Mouse (Mus musculus) heart, postnatal 10 days (tissue): ENCODE results near the gene Siae. TPM values are rescaled to one million over a fixed set of nuclear protein-coding genes. Genes with fewer than 3 reads are reported as not detected.
A peak's percentile ranks its signal among the peaks of the same experiment; 100 is the strongest.

Experiments used
- DNase-seq, 2 experiments: peaks; one replicate each; pipeline ENCODE4 v3.0.0; 2021
- intact Hi-C: fragments of 180-260 bp; cut with DNase I; formaldehyde crosslinking; loops from one replicate; pipeline ENCODE4 v1.15.1; 2025
- total RNA-seq, 2 experiments: library from RNA; stranded (reverse); gene quantifications; 2 replicates each; pipeline ENCODE4 v1.2.3; 2021

Siae gene
- total RNA-seq, 2 experiments from 2014 or later, result 8.7 to 9.8 TPM

DNA sequence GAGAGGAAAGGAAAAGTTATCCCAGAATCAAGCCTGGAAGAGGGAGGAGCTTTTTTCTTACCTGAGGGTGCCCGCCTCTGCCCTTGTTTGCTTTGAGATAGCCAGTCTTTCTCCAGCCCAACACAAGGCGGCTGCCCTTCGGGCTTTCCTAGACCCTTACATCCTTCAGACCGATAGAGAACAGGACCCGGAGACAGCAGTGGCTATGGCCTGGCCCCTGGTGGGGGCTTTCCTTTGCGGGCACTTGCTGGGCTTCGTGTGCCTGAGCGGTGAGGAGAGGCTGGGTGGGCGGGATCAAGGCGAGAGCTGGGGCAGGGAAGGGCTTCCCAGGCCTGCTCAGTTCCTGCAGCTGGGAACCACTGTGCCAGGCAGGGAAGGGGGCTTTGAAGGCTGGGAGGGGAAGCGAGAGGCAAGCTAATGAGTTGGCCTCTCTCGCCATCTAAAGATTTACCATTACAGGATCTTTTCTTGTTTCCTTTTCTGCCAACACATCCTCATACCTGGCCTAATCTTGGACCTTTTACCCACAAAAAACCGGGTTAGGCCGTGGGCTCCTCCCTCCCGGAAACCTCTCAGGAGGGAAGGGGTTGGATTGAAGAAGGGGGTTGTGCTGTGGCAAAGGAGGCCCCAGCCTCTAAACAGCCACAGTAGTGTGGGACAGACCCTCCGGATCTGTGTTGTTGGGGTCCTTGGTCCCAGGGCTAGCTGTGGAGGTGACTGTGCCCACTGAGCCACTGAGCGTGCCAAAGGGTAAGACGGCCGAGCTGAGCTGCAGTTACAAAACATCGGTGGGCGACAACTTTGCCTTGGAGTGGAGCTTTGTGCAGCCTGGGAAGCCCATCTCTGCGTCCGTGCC, 16.1 kb upstream of the Siae start, which contains the start of gene Vsig2:
TSS of gene Vsig2 (plus strand) at position 86 of the 856 bp plus-strand sequence.
- intact Hi-C loops, result loop anchor here (1.0 to 5.0 kb wide), 3 partner anchors 9 to 122 kb away; partner anchors contain the start of gene Msantd2
- DNase-seq, result no peak

DNA sequence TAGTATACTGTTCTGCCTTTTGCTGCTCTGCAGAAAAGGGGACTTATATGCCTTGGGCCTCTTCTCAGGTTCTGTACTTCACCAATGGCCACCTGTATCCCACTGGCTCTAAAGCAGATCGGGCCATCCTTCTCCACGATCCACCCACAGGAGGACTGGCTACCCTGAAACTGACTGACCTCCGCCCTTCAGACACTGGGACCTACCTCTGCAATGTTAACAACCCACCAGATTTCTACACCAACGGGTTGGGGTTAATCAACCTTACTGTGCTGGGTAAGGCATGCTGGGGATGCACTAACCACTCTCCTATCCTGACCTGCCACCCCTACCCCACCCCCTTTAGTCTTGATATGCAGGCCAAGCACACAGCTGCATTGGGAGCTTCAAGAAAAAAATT, 15.3 kb upstream of the Siae start:
- DNase-seq, result no peak
- intact Hi-C loops, result loop anchor here (1.0 to 5.0 kb wide), 2 partner anchors 10 to 53 kb away; partner anchors contain the start of gene Msantd2

DNA sequence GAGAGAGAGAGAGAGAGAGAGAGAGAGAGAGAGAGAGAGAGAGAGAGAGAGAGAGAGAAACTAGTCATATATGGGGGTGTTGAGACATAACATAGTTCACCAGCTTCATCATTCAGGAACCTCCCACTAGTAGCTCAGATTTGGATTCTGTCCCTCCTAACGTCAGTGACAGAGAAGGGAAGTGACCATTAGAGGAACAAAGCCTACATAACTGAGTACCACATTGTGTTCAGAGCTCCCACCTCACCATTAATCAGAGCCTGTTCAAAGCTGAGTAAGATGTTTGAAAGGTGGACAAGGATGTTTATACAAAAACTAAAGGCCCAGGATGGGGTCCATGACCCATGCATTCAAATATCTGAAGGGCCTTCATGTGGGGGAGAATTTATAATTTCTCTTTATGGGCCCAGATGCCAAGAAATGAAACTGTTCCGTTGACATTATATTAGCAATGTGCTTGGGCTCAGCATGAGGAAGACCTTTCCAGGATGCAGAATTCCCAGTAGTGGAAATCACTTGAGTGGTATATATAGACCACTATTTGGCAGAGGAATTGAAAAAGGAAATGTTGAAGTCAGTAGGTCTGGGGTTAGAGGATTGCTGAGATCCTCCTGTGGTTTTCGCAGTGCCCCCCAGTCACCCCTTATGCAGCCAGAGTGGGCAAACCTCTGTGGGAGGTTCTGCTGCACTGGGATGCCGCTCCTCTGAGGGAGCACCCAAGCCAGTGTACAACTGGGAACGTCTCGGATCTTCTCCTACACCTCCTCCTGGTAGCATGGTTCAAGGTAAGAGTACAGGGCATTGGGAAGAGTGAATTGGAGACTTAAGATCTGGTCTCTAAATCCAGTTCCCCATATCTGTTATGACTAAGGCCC, 14.6 kb upstream of the Siae start:
- intact Hi-C loops, result loop anchor here (1.0 to 5.0 kb wide), 2 partner anchors 11 to 54 kb away; partner anchors contain the start of gene Msantd2
- no peak for DNase-seq

DNA sequence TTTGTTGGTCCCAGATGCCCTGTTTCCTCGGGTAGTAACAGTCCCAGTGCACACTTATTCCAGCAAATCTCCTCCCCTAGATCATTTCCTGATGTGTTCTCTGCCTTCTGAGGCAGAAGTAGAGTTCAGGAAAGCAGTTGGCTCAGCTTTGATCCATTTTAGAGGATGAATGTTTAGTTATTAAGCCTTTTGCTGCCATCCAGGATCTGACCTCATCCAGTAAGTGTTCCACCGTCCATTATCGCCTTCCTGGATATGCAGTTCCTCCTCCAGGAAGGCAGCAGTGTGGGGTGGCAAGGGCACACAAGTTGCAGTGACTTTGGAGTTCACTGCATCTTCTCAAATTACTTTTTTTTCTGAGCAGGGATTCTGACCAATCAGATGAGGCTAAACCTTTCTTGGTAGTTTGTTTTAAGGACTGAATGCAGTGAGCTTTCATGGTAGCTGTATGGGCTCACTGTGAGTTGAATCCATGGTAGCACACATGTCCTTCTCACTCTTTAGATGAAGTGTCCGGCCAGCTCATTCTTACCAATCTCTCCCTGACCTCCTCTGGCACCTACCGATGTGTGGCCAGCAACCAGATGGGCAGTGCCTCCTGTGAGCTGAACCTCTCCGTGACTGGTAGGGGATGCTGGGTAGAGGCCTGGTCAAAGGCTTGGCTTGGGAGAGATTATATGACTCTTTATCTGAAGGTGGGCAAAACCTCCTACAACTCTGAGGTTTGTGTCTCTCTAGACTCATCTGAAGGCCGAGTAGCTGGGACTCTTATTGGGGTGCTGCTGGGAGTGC, 13.5 kb upstream of the Siae start:
- intact Hi-C loops, result loop anchor here (5.0 kb wide), 1 partner anchor 55 kb away; the partner anchor contains the start of gene Msantd2
- no peak for DNase-seq

DNA sequence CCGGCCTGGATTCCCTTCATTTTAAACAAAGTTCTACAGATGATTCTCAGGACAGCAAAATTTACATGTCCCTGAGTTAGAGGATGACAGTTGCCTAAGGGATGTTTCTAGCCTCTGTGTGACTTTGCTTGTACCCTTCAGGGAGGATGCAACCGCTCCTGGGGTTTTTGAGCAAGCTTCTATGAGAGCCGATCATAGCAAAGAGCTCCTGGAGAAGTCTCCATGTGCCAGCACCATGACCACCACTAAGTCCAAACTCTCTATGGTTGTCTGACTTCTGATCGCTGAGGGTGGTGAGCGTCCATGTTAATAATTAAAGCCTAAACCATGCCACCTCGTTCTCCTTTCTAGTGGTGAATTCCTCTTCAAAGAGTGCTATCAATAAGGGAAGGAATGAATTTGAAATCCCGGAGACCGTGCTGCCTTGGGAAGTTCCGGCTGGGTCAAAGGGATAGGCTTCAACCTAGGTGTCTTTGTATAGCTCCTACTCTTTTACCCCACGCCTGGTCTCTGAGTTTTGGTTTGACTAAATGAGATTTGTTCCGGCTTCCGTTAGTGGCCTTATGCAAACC, 11.5 kb upstream of the Siae start:
- no peak for DNase-seq
- intact Hi-C loops, result loop anchor here (2.0 to 5.0 kb wide), 2 partner anchors 57 to 81 kb away; partner anchors contain the start of gene Msantd2

DNA sequence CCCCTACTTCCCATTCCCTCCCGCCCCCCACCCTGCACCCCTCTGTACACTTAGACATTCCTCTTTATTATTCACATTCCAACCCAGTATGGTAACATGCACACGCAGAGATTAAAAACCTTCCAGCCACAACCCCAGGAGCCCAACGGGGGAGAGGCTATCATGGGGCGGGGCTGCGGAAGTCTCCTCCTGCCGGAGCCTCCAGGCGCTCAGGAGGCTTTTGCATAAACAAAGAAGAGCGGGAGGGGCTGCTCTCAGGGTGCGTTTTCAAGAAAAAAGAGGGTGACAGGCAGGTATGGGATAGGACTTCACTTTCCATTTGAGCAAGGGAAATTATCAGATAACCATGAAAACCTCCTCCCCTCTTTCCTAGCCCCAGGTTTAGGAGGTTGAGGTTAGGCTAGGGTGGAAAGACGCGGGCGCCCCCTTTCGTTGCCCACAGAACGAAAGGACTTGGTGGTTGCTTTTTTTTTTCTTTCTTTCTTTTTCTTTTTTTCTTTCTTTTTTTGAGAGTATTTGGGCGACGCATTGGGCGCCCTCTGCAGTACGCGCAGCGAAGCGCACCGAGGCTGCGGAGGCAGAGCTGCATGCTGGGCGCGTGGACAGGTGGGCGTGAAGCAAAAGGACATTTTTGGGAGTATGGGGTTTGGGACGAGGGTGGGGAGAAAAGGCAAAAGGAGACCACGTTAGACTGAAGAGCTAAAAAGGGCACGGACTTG, 10.9 kb upstream of the Siae start:
- peak; percentile 68 to 76 for DNase-seq
- intact Hi-C loops, result loop anchor here (2.0 to 5.0 kb wide), 3 partner anchors 57 to 137 kb away; partner anchors contain the start of gene Msantd2

DNA sequence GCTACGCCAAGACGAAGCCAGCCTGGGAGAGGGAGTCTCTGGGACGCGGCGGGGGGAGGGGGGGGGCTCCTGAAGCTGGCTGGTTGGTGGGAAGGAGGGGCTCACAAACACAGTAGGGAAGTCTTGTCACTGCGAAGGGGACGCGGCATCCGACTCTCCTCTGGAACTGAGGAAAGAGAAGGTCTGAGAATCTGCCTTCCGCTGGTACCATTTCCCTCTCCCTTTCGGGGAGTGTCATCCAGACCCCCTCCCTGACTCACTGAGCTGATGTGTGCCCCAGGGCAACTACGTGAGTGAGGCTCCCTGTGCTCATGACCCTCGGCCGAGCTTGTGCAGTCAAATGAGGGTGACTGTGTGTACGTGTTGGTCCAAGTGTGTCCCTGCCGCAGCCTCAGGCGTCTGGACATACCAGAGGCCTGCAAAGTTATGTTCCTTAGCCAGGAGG, 10.3 kb upstream of the Siae start:
- no peak for DNase-seq
- intact Hi-C loops, result loop anchor here (2.0 to 5.0 kb wide), 2 partner anchors 82 to 138 kb away; no protein-coding TSS in a partner anchor

DNA sequence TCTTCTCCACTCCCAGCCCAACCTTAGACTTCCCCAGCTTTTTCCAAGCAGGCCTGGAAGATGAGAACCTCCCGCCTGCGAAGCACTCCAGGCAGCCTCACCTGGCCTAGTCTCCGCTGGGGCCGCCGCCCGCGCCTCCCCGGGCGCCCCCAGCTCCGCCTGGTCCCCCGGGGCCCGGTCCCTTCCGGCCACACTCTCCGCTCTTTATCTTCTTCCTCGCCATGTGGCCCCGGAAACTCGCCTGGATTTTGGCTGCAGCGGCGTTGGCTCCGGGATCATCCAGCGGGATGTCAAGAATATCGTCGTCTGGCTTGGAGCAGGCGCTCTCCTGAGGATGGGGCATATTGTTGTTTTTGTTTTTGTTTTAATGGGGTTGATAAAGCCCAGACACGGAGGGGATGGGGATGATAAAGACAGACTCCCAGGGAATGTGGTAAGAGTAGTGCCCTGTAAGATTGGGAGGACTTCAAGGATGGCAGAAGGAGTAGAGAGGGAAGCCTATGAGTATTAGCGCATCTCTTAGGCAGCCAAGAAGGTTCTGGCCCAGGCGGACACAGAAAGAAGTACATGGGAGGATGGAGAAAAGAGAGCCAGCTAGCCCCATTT, 9.5 kb upstream of the Siae start:
- peak in 1 of 2 experiments; percentile 31 for DNase-seq
- intact Hi-C loops, result loop anchor here (2.0 to 5.0 kb wide), 2 partner anchors 83 to 139 kb away; no protein-coding TSS in a partner anchor

DNA sequence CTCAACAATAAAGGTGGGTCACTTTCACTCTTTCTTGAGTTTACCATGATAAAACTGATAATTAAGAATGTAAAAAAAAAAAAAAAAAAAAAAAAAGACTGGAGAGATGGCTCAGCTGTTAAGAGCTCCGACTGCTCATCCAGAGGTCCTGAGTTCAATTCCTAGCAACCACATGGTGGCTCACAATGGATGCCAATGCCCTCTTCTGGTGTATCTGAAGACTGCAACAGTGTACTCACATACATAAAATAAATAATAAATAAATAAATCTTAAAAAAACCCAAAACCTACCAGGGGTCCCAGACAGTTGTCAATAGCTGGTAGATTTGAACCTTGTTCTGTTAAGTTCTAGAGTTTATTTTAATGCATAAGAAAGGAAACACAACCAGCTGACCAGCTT, 8.6 kb upstream of the Siae start:
- no peak for DNase-seq
- intact Hi-C loops, result loop anchor here (5.0 kb wide), 1 partner anchor 140 kb away; no protein-coding TSS in a partner anchor

DNA sequence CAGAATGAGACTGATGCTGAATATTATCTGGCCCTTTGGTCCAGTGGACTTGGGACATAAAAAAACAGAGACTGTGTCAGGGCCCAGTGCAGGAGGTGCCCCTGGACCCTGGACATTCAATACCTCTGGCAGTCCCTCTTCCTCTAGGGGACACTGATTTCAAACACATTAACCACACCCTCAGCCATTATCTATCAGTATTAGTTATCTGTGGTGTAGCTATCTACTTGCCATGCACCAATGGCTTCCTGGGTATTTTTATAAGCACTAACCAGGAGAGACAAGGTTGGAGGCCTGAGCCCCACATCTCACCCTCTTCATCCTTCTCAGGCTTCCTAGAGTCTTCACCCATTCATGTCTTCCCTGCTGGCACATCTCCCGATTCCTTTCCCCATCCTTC, 5.1 kb upstream of the Siae start:
- intact Hi-C loops, result loop anchor here (5.0 kb wide), 1 partner anchor 62 kb away; the partner anchor contains the start of gene Spa17
- no peak for DNase-seq

DNA sequence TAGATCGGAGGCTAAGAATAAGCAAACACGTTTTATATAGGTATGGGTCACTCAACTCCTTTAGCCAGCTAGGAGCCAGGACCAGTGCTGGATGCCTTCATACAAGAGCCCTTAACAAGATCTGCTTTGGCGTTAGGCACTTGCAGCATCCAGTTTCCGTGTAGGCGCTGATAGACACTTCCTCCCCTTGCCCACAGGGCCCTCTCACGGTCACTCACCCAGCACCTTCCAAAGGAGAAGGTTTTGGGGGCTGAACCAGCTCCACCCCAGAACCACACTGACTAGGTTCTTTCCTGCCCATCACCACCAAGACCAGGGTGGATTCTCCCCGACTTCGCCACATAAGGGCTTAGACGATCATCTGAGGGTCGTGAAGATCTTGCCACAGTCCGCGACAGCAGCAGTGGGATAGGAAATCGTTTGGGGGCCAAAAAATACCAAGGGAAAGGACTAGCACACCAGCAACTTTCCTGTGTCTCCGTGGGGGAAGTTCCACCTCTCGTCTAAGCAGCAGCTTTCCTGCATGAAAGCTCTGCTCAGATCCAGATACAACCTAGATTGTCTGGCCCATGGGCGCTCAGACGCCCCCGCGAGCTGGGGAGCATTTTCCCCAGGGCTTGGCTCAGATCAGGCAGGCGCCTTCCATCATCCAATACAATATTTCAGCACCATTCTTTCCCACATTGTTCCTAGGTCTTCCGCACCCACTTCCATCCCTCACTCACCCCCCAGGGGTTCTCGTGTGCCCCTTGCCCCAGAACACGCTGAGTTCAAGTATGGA, 3.6 kb upstream of the Siae start:
- intact Hi-C loops, result loop anchor here (5.0 kb wide), 1 partner anchor 60 kb away; the partner anchor contains the start of gene Spa17
- DNase-seq, result no peak

DNA sequence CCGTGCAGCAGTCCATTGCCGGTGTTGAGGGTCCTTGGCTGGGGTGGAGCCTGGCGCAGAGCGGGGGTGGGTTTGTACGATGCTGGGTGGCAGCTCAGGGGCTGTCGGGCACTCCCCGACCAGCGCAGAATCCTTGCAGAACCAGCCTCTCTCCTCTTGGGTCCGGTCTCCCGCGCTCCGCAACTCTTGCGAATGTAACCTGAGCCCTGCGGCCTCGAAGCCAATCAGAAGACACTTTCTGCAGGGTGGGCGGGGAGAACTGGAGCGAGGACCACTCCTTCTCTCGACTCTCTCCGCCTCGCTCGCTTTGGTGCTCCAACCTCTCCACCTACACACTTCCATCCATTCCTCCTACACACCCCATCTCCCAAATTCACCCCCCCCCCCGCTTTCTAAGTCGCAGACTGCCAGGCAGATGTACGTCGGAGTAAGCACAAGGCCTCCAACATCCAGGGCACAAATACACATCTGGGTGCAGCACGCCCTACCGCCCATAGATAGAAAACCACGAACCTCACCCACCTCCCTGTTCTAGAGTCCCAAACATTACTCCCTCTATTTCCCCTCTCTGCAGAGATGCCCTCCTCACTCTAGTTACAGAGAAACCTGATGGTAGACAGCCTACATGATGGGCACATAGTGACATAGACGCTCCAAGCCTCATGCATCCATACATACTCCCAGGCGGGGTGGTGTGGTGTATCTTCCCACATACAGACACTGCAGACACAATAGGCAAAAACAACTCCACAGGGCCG, 2.8 kb upstream of the Siae start, which contains the start of gene Nrgn:
TSS of gene Nrgn (minus strand) at position 369 of the 758 bp plus-strand sequence.
- peak; percentile 86 to 87 for DNase-seq
- intact Hi-C loops, result loop anchor here (5.0 kb wide), 1 partner anchor 60 kb away; the partner anchor contains the start of gene Spa17

DNA sequence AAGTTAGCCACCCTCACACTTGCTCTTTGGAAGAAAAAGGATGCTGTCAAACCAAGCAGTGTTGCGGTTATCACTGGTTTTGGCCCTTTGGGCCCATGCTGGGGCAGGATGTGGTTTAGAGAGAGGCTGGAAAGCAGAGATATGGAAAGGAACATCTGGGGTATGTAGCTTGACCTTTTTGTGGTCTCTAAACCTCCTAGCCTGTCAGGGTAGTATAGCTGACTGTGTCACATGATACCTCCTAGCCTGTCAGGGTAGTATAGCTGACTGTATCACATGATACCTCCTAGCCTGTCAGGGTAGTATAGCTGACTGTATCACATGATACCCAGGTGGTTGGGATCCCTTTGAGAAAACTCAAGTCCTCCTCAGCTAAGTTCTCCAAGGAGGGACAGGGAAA, 1.2 kb upstream of the Siae start:
- intact Hi-C loops, result loop anchor here (5.0 kb wide), 1 partner anchor 58 kb away; the partner anchor contains the start of gene Spa17

DNA sequence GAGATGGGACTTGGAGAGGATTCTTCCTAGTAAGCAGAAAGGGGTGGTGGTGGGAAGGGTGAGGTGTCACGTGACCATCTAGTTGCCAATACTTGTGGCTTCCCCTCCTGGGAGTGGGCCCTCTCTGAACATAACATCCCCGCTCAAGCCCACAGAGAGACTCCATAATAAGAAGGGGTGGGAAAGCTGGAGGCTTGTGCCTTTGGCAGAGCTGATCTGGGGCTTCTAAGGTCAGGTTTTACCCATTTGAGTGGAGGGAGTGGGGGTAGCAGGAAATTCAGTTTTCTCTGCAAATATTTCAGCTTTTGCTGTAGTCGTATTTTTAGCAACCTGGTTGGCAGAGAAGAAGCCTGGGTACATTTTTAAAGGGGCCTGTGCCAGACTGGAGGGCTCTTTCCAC, 868 bp downstream of the Siae start:
- intact Hi-C loops, result no loop called here
- no peak for DNase-seq

More for the DNA sequence above, 1.2 kb upstream of the Siae start:
- no peak for DNase-seq

DNA sequence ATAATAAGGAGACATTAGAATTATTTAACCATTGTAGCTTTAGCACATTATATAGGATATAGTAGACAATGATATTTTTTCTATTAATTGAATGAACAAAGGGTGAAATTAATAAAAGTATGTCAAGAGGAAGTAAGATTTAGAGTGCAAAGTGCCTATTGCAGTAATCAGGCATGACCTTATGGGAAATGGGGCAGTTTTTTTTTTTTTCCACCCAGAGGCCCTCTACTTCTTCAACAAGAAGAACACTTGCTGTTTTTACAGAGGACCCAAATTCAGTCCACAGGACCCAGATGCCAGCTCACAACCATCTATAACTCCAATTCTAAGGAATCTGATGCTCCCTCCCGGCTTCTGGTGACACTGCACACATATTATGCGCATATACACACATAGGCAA, 5.1 kb downstream of the Siae start:
- DNase-seq, result no peak
- intact Hi-C loops, result no loop called here

DNA sequence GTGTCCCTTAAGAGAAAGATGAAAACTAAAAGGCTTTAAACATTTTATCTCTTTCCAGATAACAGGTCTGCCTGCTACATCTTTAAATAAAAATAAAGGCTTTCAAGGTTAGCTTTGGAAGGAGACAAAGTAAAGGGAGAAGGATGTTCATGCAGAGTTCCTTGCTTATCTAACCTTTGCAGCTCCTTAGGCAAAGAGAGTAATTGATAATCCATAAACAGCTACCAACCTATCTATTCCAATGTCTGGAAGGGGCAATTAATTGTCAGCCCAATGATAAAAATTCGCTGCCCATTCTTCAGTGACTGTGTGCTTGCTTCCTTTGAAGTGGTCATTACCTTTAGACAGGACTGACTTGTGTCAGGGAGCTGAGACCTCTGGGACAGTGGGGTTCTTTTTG, 8.3 kb downstream of the Siae start:
- no peak for DNase-seq
- intact Hi-C loops, result no loop called here
